Mouse (Mus musculus): ENCODE results near the gene Tmem139.

GRCm38 (mm10) chr6:42282865-42283528 is 21.2 kb downstream of the Tmem139 start:
- TF ChIP-seq CTCF (IDR thresholded peaks at IDR 0.05; ENCODE audit: low read depth, low read length) = no peak
- no peak; the same call in 1 of the 2 replicates for TF ChIP-seq POLR2AphosphoS5 (IDR thresholded peaks at IDR 0.05; ENCODE audit: insufficient replicate concordance, low read depth, low read length)
- TF ChIP-seq TAL1 (conservative IDR thresholded peaks at IDR 0.05; ENCODE audit: low read depth, low read length) = no peak
